Mouse (Mus musculus) adrenal gland, postnatal 25 days (tissue): ENCODE data around the gene Npas2. TPM values are rescaled to one million over a fixed set of nuclear protein-coding genes. Genes with fewer than 3 reads are reported as not detected.
A peak's percentile ranks its signal among the peaks of the same experiment; 100 is the strongest.

Source experiments
- DNase-seq: peaks from one replicate; pipeline ENCODE4 v3.0.0; 2021; ENCODE audit warnings: mixed read lengths
- total RNA-seq: library from RNA; stranded (reverse); gene quantifications from 2 replicates; pipeline ENCODE4 v1.2.3, GENCODE M21; 2021

Npas2 gene
- total RNA-seq, 1 experiment from 2014 or later = 1.0 TPM

DNA sequence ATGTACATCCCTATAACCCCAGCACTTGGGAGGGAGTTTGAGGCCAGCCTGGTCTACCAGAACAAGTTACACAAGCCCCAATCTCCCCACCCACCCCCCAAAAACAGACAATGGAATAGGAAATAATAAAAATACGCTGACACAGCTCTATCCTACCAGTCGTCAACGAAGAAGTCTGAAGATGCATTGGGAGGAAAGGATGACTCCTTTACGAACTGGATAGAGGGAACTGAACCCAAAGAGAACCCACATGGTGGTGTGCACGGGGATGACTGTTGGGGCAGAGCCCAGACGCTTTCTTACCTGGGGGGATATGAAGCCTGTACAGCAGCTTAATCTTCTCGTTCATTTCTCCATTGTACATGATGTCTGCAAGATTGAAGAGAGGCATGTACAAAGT lies 182.6 kb downstream of the Npas2 start:
- no peak for DNase-seq

DNA sequence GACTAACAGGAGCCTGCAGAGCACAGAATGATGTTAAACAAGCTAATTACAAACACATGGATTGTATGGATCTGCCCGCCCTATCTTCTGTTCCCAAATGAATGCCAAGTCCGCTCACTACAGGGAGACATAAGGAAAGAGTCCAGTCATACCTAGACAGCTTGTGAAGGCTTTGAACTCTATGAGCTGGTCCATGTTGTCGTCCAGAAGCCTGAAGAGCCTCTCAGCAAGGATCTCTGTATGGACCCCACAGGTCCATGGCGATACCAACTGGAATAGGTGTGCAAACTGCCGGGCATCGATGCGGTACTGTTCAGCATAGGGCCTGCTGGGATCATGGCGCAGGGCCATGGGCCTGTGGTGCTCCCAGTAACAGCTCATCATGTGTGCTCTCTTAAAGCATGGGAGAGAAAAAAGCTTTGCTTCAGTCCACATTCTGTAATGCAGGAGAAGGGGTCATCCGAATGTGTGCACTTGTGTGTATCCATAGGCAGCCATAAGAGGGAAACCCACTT lies 183.3 kb downstream of the Npas2 start:
- no peak for DNase-seq

DNA sequence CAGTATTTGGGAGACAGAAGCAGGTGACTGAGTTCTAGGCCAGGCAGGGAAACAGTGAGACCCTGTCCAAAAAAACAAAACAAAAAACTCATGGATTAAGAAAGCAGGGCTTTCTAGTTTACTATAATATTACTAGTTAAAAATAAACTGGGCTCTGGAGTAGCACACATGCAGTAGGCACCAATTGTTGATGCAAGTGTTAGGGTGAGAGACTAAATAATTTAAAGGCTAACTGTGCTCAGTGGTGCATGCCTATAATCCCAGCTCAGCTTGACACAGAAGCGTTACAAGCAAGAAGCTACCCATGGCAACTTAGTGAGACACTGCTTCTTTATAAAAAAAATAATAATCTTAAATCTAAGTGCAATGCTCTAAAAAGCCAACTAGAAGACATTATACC lies 185.0 kb downstream of the Npas2 start:
- DNase-seq = no peak

DNA sequence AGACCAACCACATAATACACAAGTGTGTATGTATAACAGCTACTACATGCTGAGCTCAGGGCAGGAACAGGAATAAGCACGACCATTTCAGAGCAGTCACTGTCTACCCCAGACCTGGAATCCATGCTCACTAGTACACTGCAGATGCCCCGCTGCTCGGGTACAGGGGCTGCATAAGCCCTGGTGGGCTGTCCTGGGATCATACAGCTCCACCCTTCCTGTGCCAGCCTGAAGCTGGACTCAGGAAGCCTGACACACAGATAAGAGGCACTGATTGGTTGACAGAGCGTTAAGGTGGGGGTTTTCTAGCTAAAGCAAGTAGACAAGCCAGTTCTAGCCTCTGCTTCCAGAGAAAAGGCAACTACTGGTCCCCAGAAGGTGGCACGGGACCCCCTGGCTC lies 185.5 kb downstream of the Npas2 start:
- no peak for DNase-seq

DNA sequence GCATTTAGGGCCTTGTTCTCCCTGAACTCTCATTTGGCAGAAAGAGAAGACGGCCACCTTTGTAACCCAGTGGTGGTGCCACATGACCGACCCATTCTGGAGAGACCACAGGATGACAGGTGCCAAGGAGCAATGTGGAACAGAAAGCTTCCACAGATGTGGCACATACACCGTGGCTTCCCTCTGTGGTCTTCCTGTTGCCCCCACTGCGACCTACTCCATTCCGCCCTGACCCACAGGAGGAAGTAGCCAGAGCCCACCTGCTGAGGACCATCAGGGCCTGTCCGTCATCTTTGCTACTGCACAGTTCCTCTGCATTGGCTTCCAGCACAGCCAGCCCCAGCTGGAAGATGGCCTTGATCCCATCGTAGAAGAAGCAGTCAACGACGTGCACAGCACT lies 187.5 kb downstream of the Npas2 start:
- DNase-seq = no peak

DNA sequence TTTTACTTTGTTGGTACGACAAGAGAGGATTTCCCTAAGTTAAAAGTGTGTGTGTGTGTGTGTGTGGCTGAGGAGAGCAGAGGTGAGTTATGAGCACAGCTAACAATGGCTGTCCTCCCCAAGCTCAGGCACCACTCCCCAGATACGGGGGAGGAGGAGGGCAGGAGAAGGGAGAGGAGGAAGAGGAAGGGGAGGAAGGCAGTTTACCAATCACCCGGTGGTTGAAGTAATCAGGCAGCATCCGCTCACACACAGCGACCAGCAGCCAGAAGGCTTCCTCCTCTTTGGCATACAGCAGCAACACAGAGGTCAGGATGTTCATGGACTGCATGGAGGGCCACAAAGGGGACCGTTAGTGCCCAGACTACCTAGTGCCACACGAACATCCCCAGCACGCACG lies 191.4 kb downstream of the Npas2 start:
- DNase-seq = no peak

DNA sequence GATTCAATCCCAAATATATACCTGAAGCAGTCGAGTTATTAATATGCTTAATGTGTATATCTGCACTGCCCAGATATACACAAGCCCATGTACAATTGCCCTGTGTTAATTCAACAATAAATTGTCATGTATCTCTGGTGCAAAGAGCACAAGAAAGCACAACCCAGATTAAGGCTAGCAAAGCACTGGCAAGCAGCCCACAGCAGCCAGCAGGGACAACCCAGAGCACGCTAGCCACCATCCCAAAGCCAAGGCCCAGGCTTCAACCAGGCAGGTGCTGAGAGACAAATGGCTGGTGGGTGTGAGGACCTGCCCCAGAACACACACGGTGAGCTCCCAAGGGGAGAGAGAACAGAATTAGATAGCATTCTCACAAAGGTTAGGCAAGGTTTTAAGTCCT lies 192.9 kb downstream of the Npas2 start:
- no peak for DNase-seq

DNA sequence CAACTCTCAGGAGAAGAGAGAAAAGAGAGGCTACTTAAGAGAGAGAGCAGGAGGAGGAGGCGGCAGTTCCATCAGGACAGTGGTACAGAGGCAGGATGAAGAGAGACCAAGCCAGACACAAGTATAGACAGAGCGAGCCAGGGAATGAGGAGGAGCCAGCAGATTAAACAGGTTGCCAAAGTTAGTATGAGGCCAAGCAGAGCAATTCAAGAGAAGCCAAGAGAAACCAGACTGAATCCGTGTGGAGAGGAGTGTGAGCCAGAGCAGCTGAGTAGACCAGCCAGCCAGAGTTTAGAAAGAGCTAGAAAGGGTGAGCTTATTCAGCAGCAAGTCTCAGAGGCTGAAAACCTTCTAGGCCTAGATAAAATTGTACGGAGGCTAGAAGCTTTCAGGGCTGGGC lies 194.0 kb downstream of the Npas2 start:
- DNase-seq = no peak

DNA sequence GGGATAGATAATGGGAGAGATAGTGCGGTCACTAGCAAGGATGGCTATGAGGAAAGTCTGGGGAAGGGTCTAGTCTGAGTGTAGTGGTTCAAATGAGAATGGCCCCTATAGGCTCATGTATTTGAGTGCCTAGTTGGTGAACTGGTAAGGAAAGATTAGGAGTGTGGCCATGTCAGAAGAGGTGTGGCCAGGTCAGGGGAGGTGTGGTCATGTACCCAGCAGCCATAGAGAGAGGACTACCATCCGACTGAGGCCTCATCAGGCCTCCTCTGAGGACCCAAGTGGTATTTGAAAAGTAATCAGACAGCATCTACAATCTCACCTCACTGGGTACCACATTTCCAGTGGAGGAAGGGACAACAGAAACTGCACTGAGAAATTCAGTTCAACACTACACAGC lies 194.6 kb downstream of the Npas2 start:
- no peak for DNase-seq

DNA sequence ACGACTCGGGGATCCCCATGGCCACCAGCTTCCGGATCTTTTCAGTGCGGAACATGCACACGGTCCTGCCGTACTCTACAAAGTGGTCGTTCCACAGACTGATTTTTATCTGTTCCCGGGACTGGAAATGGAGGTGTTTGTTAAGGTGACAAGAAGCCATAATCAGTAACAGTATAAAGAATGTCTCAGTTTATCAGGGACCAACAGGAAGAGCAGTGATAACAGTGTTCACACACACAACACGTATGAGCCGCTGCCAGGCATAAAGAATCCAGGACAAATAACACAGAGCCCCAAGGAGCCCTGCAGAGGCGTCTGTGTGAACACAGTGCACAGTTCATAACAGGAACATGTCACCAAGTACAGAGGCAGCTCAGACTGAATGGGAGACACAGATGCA lies 195.8 kb downstream of the Npas2 start:
- DNase-seq = no peak

DNA sequence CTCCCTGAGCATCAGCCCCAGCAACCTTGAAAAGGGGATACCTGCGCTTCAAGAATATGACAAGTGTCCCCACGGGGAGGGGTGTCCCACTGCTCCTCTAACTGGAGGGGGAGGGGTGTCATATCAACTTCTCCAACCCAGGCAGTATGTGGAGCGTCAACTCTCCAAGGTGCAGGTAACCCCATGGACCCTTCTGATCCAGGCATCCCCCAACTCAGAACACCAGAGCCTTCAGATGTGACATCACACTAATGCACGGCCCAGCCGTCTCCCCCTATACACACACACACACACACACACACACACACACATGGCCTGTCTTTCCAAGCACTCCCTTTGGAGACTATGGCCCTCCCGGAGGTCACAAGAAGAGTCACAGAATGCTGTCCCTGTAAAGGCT lies 198.1 kb downstream of the Npas2 start:
- DNase-seq = no peak

DNA sequence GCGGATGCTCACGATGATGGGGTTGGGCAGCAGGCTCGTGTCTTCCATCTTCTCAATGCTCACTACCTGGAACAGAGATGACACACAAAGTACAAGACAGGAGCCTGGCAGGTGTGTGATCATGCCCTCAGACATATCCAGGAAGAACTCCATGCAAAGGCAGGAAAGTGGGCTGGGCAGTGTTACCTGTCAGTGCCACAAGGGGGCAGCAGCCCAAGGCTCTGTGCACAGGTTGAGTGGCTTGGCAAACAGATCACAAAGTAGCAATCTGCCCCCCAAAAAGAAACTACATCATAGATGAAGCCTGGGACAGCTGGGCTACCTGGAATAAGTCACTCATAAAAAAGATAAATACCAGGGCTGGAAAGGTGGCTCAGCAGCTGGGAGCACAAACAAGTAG lies 198.7 kb downstream of the Npas2 start:
- peak; percentile 78 for DNase-seq

DNA sequence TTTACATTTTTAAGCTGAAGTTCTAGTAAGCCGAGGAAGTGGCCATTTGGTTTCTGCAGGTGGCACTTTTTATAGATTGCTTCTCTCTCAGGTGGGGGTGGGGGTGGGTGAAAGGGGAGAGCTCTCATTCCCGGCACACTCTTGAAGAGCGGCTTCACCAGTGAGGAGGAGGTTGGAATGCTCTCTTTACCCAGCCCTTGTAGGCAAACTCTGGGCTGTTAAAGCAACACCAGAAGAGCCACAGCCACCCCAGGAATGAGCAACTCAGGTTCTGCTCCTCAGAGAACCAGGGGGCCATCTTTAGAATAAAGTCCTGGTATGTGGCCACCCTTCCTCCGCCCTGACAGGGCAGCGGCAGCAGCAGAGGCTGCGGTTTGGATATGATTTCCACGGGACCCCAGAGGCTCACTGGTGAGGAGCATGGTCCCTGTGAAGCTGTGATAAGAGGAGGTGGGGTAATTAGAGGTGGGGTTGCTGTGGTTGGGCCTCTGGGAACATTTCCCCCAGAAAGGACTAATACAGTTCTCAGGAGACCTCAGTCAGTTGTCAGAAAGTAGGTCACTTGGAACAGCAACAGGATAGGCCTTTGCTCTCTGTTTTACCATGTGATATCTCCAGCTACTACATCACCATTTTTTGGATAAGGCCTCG lies 199.8 kb downstream of the Npas2 start:
- no peak for DNase-seq

DNA sequence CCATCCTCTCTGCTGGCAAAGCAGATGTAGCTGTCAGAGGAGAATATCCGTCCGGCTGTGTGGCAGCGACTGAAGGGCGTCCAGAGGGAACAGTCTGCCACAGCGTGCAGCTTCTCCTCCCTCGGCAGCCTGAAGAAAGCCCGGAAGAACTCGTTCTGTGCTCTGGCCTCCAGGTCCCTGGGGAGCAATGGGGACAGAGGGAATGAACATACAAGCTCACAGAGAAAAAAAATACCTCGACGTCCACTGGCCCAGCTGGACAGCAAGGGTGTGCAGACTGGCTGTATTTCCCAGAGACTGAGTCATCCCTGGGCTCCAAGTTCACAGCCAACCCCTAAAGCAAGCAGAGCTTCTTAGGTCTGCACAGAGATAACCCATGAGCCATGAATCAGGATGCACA lies 200.6 kb downstream of the Npas2 start:
- DNase-seq = no peak

DNA sequence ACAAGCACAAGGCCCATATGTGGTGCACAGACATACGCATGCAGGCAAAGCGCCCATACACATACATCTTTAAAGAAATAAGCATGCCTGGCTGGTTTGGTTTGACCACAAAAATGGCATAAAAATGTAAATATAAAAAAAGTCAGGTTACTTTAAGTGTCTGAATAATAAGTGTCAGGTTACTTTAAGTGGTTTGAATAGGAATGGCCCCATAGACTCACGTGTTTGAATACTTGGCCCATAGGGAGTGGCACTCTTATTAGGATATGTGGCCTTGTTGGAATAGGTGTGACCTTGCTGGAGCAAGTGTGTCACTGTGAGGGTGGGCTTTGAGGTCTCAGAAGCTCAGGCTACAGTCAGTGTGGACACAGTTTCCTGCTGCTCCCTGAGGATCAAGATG lies 201.1 kb downstream of the Npas2 start:
- no peak for DNase-seq

DNA sequence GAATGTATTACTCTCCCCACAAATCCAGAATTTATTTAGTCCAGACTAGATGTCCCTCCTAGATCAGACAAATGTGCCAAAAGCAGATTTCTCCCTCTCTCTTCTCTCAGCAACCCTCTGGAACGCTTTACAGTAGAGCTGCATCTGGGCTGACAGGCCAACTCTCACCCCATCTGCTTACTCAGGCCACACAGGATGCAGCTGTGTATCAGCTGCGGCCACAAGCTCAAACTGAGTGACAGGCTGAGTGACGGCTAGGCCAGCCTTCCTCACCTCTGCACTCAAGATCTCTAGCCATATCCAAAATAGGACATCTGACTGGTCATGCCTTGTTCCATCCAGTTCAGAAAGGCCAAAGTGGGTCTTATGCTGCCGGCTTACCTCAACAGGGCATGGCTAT lies 202.8 kb downstream of the Npas2 start:
- DNase-seq = no peak

DNA sequence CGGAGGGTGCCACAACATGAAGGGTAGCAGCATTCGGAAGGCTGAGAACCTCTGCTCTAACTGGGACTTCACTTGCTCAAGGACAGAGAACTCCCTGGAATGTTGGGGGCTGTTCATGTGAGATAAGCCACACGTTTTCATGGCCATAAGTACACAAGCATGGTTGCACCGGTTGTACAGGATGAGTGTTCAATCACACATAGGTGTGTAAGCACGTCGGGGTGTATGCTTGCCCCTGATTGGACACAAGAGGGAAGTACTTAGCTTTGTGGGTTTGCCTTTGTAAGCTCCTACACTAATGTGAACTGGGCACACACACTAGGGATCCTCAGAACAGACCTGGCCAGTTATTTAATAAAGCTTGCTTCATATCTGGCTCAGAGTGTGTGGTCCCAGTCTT lies 204.8 kb downstream of the Npas2 start:
- no peak for DNase-seq

DNA sequence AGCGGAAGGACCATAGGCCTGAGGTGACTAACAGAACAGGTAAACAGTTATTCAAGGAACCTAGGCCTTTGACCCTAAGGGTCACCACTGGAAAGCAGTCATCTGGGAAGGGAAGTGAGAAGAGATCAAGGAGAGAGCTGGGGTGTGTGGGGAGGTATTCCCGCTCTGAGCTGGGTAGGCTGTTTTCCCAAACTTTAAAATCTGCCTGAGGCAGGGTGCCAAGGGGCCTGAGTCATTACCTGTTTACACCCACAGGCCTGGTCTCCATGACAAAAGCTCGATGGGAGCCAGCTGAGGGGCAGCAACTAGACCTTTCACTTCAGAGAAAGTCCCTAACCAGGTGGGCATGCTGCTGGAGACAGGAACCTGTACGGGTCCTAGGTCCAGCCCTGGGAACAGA lies 205.7 kb downstream of the Npas2 start:
- DNase-seq = peak; percentile 59

DNA sequence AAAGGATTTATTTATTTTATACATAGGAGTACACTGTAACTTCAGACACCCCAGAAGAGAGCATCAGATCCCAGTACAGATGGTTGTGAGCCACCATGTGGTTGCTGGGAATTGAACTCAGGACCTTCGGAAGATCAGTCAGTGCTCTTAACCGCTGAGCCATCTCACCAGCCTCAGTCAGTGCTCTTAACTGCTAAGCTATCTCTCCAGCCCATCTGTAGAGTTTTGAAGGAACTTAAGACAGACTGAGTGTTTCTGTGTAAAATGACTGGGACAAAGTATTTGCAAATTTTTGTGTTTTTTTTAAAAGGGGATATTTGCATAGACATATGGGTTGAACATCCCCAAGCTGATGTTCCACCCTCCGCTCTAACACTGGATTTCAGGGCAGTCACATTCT lies 206.6 kb downstream of the Npas2 start:
- DNase-seq = no peak

DNA sequence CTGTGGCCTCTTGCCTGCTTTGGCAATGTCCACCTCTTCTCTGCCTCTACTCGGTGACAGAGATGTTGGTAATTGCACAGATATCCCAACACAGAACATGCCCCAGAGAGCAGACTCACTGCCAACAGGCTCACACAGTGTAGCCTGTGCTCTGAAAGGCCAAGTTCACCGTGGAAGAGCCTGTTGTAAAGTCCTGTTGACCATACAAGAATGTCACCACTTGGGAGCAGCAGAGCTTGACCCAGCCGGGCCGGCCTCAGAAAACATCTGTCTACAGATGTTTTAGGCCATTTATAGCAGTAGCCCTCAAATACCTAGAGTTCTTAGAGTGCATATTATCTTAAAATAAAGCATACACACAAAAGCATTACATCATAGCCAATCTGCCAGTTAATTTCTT lies 213.6 kb downstream of the Npas2 start:
- no peak for DNase-seq

DNA sequence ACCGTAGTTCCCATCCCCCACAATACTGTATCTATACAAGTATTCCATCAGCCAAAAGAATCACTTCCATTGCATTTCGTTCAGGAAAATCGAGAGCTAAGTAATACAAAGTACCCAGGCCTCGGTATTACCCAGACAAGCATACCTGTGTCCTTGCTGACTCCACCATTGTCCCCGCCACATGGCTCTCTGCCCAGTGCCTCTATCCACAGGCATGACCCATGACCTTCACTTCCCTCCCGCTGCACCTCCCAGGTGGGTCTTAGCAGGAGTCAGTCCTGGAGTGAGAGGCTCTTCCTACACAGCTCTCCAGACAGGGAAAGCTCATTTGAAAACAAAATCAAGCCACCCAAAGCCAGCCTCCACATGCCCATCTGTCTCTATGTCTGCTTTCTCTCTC lies 214.6 kb downstream of the Npas2 start:
- DNase-seq = no peak

DNA sequence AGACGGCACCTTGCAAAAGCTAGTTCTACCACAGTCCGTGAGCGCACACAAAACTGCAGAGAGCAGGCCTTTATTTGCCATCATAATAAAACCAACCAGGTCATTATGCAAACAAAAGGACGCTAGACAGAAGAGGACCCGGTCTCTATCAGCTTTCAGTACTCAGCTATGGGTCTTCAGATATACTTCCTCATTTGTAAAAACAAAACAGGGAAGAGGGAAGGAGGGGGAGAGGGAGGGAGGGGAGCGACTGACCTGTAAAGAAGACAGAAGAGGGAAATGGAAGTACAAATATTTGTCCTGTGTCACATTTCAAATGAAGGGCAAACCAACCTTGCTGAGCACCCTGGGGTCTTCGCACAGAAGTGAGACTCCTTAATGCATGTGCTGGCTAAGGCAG lies 215.1 kb downstream of the Npas2 start:
- no peak for DNase-seq

DNA sequence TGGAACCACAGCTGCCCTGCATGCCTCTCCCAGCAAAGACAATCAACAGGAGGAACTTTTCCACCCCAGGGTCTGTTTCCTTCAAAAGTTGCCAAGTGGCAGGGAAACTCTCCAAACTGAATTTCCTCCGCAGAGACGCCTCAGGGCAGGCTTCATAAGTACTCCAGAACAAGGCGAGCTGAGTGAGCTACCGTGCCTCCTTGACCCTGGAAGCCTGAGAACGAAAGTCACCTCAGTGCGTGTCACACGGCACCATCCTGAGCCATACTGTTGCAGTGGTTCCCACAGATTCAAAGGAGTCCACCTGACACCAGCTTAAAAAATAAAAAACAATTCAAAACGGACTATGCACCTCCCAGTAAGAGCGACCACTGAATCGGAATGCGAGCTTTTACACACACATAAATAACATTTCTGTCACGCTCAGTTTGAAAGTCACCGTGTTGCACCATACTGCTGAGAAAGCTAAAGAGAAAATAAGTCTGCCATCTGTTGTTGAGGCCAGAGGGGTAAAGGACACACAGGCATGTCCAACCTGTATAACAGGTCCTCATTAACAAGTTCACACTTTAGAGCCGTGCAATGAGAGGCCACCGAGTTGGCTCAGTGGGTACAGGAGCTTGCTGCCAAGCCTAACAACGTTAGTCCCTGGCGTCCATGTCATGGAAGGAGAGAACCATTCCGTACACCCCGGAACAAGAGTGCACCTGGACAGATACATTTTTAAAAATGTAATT lies 216.7 kb downstream of the Npas2 start:
- DNase-seq = no peak
